Mouse (Mus musculus) cerebellum, adult 2 months (tissue): ENCODE data around the gene Hspb8. TPM values are rescaled to one million over a fixed set of nuclear protein-coding genes. Genes with fewer than 3 reads are reported as not detected.
"Not testable (repeated sequence)": the region's sequence is repeated elsewhere in the genome, so short reads cannot be mapped to it uniquely, and the experiment has no call there.

Experiments
- DNase-seq, 2 experiments: peaks; one replicate each; pipeline ENCODE4 v3.0.0; 2021
- H3K27ac ChIP-seq: fragments of 200-500 bp; 2 replicates; pipeline ENCODE4 v1.5.1; 2012; ENCODE audit warnings: low read length, control low read depth, inconsistent platforms; ENCODE audit not compliant: insufficient read depth
- H3K27me3 ChIP-seq: fragments of 200-500 bp; 2 replicates; pipeline ENCODE4 v1.6.1; 2012; ENCODE audit warnings: inconsistent platforms, mild to moderate bottlenecking, low read length, moderate library complexity; ENCODE audit not compliant: control insufficient read depth, insufficient read depth
- H3K4me1 ChIP-seq: fragments of 200-500 bp; 2 replicates; pipeline ENCODE4 v1.6.1; 2011; ENCODE audit warnings: low read length; ENCODE audit not compliant: control insufficient read depth, insufficient read depth
- H3K4me3 ChIP-seq: fragments of 200-500 bp; replicated peaks from 2 replicates; pipeline ENCODE3; 2011; ENCODE audit warnings: mild to moderate bottlenecking, low read depth, low read length, control low read depth; ENCODE audit not compliant: insufficient read depth
- CTCF ChIP-seq: fragments of 200-500 bp; IDR thresholded peaks from 2 replicates; pipeline ENCODE4 v1.5.1; 2011; ENCODE audit warnings: low read depth, mild to moderate bottlenecking, control low read depth, low read length, moderate library complexity, borderline replicate concordance; ENCODE audit not compliant: insufficient read depth
- POLR2A ChIP-seq: fragments of 200-500 bp; IDR thresholded peaks from 2 replicates; pipeline ENCODE4 v1.6.1; 2011; ENCODE audit warnings: low read length, control low read depth, borderline replicate concordance; ENCODE audit not compliant: insufficient read depth
- WGBS: fragments of 180-500 bp; shearing (Covaris S2); methylation state at CpG from one replicate; pipeline ENCODE4 v1.1.7; 2018; 5-methylcytosine and 5-hydroxymethylcytosine counted together
- polyA plus RNA-seq: library from polyadenylated mRNA; depleted of rRNA; stranded (reverse); fragments of >200 nt; gene quantifications from 2 replicates; pipeline ENCODE4 v1.2.3, GENCODE M21; 2012

Gene Hspb8
- polyA plus RNA-seq, 1 experiment = 29.5 TPM

GRCm38 (mm10) chr5:116400042-116400730, 22.5 kb downstream of the Hspb8 start:
- H3K4me3 ChIP-seq = no peak overlapping the region
- H3K4me1 ChIP-seq = peaks cover 3% of the 10 kb centered on the region; the same call in 1 of the 2 replicates
- no peak for TF ChIP-seq CTCF
- TF ChIP-seq POLR2A = no peak
- no peak overlapping the region for H3K27ac ChIP-seq
- 90% methylated on average over 8 of the region's 8 CpGs for WGBS
- no peak for DNase-seq
- no peaks in the 10 kb centered on the region for H3K27me3 ChIP-seq

- Histone ChIP-seq H3K4me1 (peaks cover 3% of the 10 kb centered on the region; the same call in 1 of the 2 replicates), H3K27me3 (no peaks in the 10 kb centered on the region), H3K4me3 (no peak overlapping the region), H3K27ac (no peak overlapping the region)
- WGBS = 85% methylated on average over 5 of the region's 5 CpGs
- TF ChIP-seq CTCF (no peak), POLR2A (no peak)
- DNase-seq = no peak
These were observed 26.6 kb downstream of the Hspb8 start for GRCm38 (mm10) chr5:116396104-116396503.

GRCm38 (mm10) chr5:116392603-116393002, 30.1 kb downstream of the Hspb8 start:
- TF ChIP-seq CTCF (no peak), POLR2A (no peak)
- H3K4me3 ChIP-seq = no peak overlapping the region
- 57% methylated on average over 9 of the region's 9 CpGs for WGBS
- no peak overlapping the region for H3K27ac ChIP-seq
- H3K27me3 ChIP-seq = no peaks in the 10 kb centered on the region
- DNase-seq = no peak
- peaks cover 9% of the 10 kb centered on the region for H3K4me1 ChIP-seq

GRCm38 (mm10) chr5:116389856-116390542, 32.7 kb downstream of the Hspb8 start:
- no peaks in the 10 kb centered on the region; the same call in 1 of the 2 replicates for H3K27me3 ChIP-seq
- no peak overlapping the region for H3K27ac ChIP-seq
- 35% methylated on average over 15 of the region's 15 CpGs for WGBS
- H3K4me3 ChIP-seq = no peak overlapping the region
- peaks cover 9% of the 10 kb centered on the region for H3K4me1 ChIP-seq
- DNase-seq = peak; percentile 36 to 45
- TF ChIP-seq CTCF (no peak), POLR2A (no peak)

- no peak overlapping the region for H3K27ac ChIP-seq
- no peak for DNase-seq
- peaks cover 9% of the 10 kb centered on the region for H3K4me1 ChIP-seq
- no peak for TF ChIP-seq CTCF
- no peak for TF ChIP-seq POLR2A
- H3K27me3 ChIP-seq = no peaks in the 10 kb centered on the region; the same call in 1 of the 2 replicates
- no peak overlapping the region for H3K4me3 ChIP-seq
- 78% methylated on average over 4 of the region's 4 CpGs for WGBS
These were observed 33.3 kb downstream of the Hspb8 start for GRCm38 (mm10) chr5:116389321-116389720.

GRCm38 (mm10) chr5:116387302-116387935, 35.2 kb downstream of the Hspb8 start:
- TF ChIP-seq CTCF (no peak), POLR2A (no peak)
- WGBS = 85% methylated on average over 9 of the region's 9 CpGs
- no peak for DNase-seq
- no peaks in the 10 kb centered on the region; the same call in 1 of the 2 replicates for H3K27me3 ChIP-seq
- no peak overlapping the region for H3K27ac ChIP-seq
- no peak overlapping the region for H3K4me3 ChIP-seq
- peaks cover 9% of the 10 kb centered on the region for H3K4me1 ChIP-seq

GRCm38 (mm10) chr5:116386020-116386419, 36.6 kb downstream of the Hspb8 start:
- 41% methylated on average over 11 of the region's 11 CpGs for WGBS

GRCm38 (mm10) chr5:116382646-116383045, 40.0 kb downstream of the Hspb8 start:
- H3K27me3 ChIP-seq, H3K4me1 ChIP-seq, DNase-seq, H3K4me3 ChIP-seq, H3K27ac ChIP-seq: not testable (repeated sequence)
- WGBS = 89% methylated on average over 7 of the region's 7 CpGs

More at GRCm38 (mm10) chr5:116386020-116386419, 36.6 kb downstream of the Hspb8 start:
- Histone ChIP-seq H3K4me1 (peaks cover 9% of the 10 kb centered on the region), H3K27me3 (no peaks in the 10 kb centered on the region; the same call in 1 of the 2 replicates), H3K27ac (no peak overlapping the region), H3K4me3 (no peak overlapping the region)
- TF ChIP-seq CTCF (peak; percentile 75), POLR2A (no peak)
- peak; percentile 58 to 78 for DNase-seq
